ENCODE assay signal across 8 mouse cellular contexts in genomic region chrX:129749102-129749501, GRCm38 (mm10). TPM values are rescaled to one million over a fixed set of nuclear protein-coding genes. Genes with fewer than 3 reads are reported as not detected.
DNase-seq lines count a peak whose midpoint lies in the region; ATAC-seq and TF ChIP-seq lines count a peak whose summit lies in the region.

No protein-coding gene starts in this region.

- H3K9ac ChIP-seq in kidney, embryonic 15.5 days: no peak overlapping the region
- H3K9ac ChIP-seq in hindbrain, postnatal 0 days (replicated peaks; ENCODE audit: low read length): no peak overlapping the region; the same call in 1 of the 2 replicates
- no peak overlapping the region for H3K9ac ChIP-seq in midbrain, postnatal 0 days (replicated peaks; ENCODE audit: low read length, poor library complexity, severe bottlenecking)

- no peaks in the 10 kb centered on the region for H3K4me1 ChIP-seq in kidney, embryonic 15.5 days
- H3K4me1 ChIP-seq in embryonic facial prominence, embryonic 10.5 days: no peaks in the 10 kb centered on the region
- no peaks in the 10 kb centered on the region for H3K4me1 ChIP-seq in hindbrain, postnatal 0 days (ENCODE audit: insufficient read depth, low read length)
- H3K4me1 ChIP-seq in midbrain, postnatal 0 days (ENCODE audit: insufficient read depth, low read length): no peaks in the 10 kb centered on the region

- no peak for ATAC-seq in kidney, embryonic 15.5 days (replicated peaks; ENCODE audit: low FRiP score)
- peak; percentile 48; the same call in 1 of the 2 replicates for ATAC-seq in hindbrain, postnatal 0 days
- ATAC-seq in midbrain, postnatal 0 days (ENCODE audit: low FRiP score): no peak

- H3K36me3 ChIP-seq in kidney, embryonic 15.5 days: no peaks in the 10 kb centered on the region
- no peaks in the 10 kb centered on the region for H3K36me3 ChIP-seq in embryonic facial prominence, embryonic 10.5 days (replicated peaks)
- no peaks in the 10 kb centered on the region for H3K36me3 ChIP-seq in hindbrain, postnatal 0 days (ENCODE audit: insufficient read depth, low read length)
- no peaks in the 10 kb centered on the region for H3K36me3 ChIP-seq in midbrain, postnatal 0 days (ENCODE audit: insufficient read depth, low read length)

- H3K27me3 ChIP-seq in kidney, embryonic 15.5 days: no peaks in the 10 kb centered on the region
- no peaks in the 10 kb centered on the region for H3K27me3 ChIP-seq in embryonic facial prominence, embryonic 10.5 days (replicated peaks; ENCODE audit: low read depth, poor library complexity, severe bottlenecking)
- no peaks in the 10 kb centered on the region for H3K27me3 ChIP-seq in hindbrain, postnatal 0 days (ENCODE audit: insufficient read depth, low read length)
- no peaks in the 10 kb centered on the region for H3K27me3 ChIP-seq in midbrain, postnatal 0 days (ENCODE audit: insufficient read depth, low read length)

- WGBS in kidney, embryonic 15.5 days: 20% methylated on average over 1 of the region's 1 CpGs
- 8% methylated on average over 1 of the region's 1 CpGs for WGBS in embryonic facial prominence, embryonic 10.5 days
- 0% methylated on average over 1 of the region's 1 CpGs for WGBS in hindbrain, postnatal 0 days
- WGBS in midbrain, postnatal 0 days: 22% methylated on average over 1 of the region's 1 CpGs

- no peaks in the 10 kb centered on the region for H3K9me3 ChIP-seq in kidney, embryonic 15.5 days (replicated peaks)
- no peaks in the 10 kb centered on the region for H3K9me3 ChIP-seq in embryonic facial prominence, embryonic 10.5 days
- H3K9me3 ChIP-seq in hindbrain, postnatal 0 days (ENCODE audit: low read length): no peaks in the 10 kb centered on the region
- no peaks in the 10 kb centered on the region for H3K9me3 ChIP-seq in midbrain, postnatal 0 days (ENCODE audit: low read length)

- peak overlapping the region; percentile 59 for H3K4me2 ChIP-seq in kidney, embryonic 15.5 days
- H3K4me2 ChIP-seq in hindbrain, postnatal 0 days (ENCODE audit: low read depth, low read length): peak overlapping the region; percentile 57
- peak overlapping the region; percentile 40; the same call in 1 of the 2 replicates for H3K4me2 ChIP-seq in midbrain, postnatal 0 days (ENCODE audit: low read depth, low read length, poor library complexity, severe bottlenecking)

- peak overlapping the region; percentile 62 for H3K4me3 ChIP-seq in kidney, embryonic 15.5 days (replicated peaks)
- H3K4me3 ChIP-seq in embryonic facial prominence, embryonic 10.5 days: peak overlapping the region; percentile 64
- peak overlapping the region; percentile 57 for H3K4me3 ChIP-seq in hindbrain, postnatal 0 days (ENCODE audit: low read length)
- H3K4me3 ChIP-seq in midbrain, postnatal 0 days (ENCODE audit: low read depth, low read length): peak overlapping the region; percentile 54

- DNase-seq in kidney, postnatal 14 days: no peak
- no peak for DNase-seq in embryonic facial prominence, embryonic 10.5 days (ENCODE audit: low spot score)
- no peak for DNase-seq in hindbrain, postnatal 0 days (ENCODE audit: low spot score)
- no peak for DNase-seq in midbrain, postnatal 0 days (ENCODE audit: low spot score)
- DNase-seq in right cerebral cortex, adult 2 months (ENCODE audit: low spot score in 2 of 2): no peak
- no peak for DNase-seq in frontal cortex, postnatal 14 days (ENCODE audit: low spot score in 2 of 2)
- DNase-seq in layer of hippocampus, postnatal 14 days (ENCODE audit: low spot score in 2 of 2): no peak

- TF ChIP-seq CTCF in hindbrain, postnatal 0 days (IDR thresholded peaks at IDR 0.05; ENCODE audit: low read depth): no peak
- TF ChIP-seq CTCF in midbrain, postnatal 0 days (IDR thresholded peaks at IDR 0.05): no peak

- no peak overlapping the region for H3K27ac ChIP-seq in kidney, embryonic 15.5 days
- H3K27ac ChIP-seq in embryonic facial prominence, embryonic 10.5 days (replicated peaks): peak overlapping the region; percentile 82
- 0 out of 2 replicates have a peak overlapping the region, but pooled peaks have one; percentile 64 for H3K27ac ChIP-seq in hindbrain, postnatal 0 days
- no peak overlapping the region for H3K27ac ChIP-seq in midbrain, postnatal 0 days (ENCODE audit: low read depth, low read length)

RNA-seq across cellular contexts. Expression of gene Diaph2, which starts 0.4 kb away (rescaled TPM):
- polyA plus RNA-seq in kidney, embryonic 15.5 days (2015; fragmentation: Nextera tagmentation; extraction: Ambion mirVana): 4.7 and 5.1 TPM in 2 replicates
- 3.8 and 4.1 TPM in 2 replicates for polyA plus RNA-seq in embryonic facial prominence, embryonic 10.5 days (2016; fragmentation: Nextera tagmentation; extraction: Ambion mirVana)
- 2.3 and 3.7 TPM in 2 replicates for total RNA-seq in hindbrain, postnatal 0 days (2014; rRNA removed)
- polyA plus RNA-seq in hindbrain, postnatal 0 days (2015; fragmentation: Nextera tagmentation; extraction: Ambion mirVana): 3.2 and 4.1 TPM in 2 replicates
- 4.8 TPM in 2 replicates for total RNA-seq in midbrain, postnatal 0 days (2014; rRNA removed)
- 2.9 and 3.9 TPM in 2 replicates for polyA plus RNA-seq in midbrain, postnatal 0 days (2015; fragmentation: Nextera tagmentation; extraction: Ambion mirVana)
- total RNA-seq in layer of hippocampus, postnatal 14 days (2021): 10 to 100 TPM; 17.7 to 17.9 TPM

Comparison
In these comparisons a context has a peak if more than half of its experiments do, and no peak if none do; other contexts are left out.
1. H3K27ac ChIP-seq: peak in embryonic facial prominence, embryonic 10.5 days (single experiment) and hindbrain, postnatal 0 days (single experiment); none in kidney, embryonic 15.5 days (single experiment) and midbrain, postnatal 0 days (single experiment).
2. Peak in every context shown above with its lines, with median percentiles within 50 percentile points of each other: H3K4me2 ChIP-seq and H3K4me3 ChIP-seq.